Mouse (Mus musculus) ES-E14 (cell line): ENCODE data around the gene Klri1. TPM values are rescaled to one million over a fixed set of nuclear protein-coding genes. Genes with fewer than 3 reads are reported as not detected.

Experiments used
- DNase-seq: peaks from one replicate; pipeline ENCODE4 v3.0.0-alpha.2; 2013; ENCODE audit warnings: low read depth, low spot score
- H3K27ac ChIP-seq: 2 replicates; pipeline ENCODE4 v1.5.1; 2012; ENCODE audit warnings: low read depth, mild to moderate bottlenecking, low read length, moderate library complexity, mixed read lengths; ENCODE audit not compliant: poor library complexity, insufficient read depth, severe bottlenecking
- H3K36me3 ChIP-seq: 2 replicates; pipeline ENCODE4 v1.6.1; 2012; ENCODE audit warnings: mild to moderate bottlenecking, low read length, moderate library complexity, mixed read lengths; ENCODE audit not compliant: control insufficient read depth, poor library complexity, insufficient read depth, severe bottlenecking
- H3K4me1 ChIP-seq, 2 experiments: fragments of 150-350 bp in 1 of 2; sonication (generic) in 1 of 2; 2 replicates each; pipeline ENCODE4 v1.6.1; 2012; ENCODE audit warnings: low read length in 2 of 2, mild to moderate bottlenecking in 1 of 2, mixed read lengths in 1 of 2; ENCODE audit not compliant: control insufficient read depth in 2 of 2, insufficient read depth in 2 of 2, poor library complexity in 1 of 2
- H3K4me3 ChIP-seq, 2 experiments: fragments of 150-350 bp in 1 of 2; sonication (generic) in 1 of 2; 2 replicates each; pipeline ENCODE4 v1.5.1; 2012; ENCODE audit warnings: low read length in 2 of 2, low read depth in 1 of 2, mild to moderate bottlenecking in 1 of 2, mixed read lengths in 1 of 2; ENCODE audit not compliant: insufficient read depth in 1 of 2, poor library complexity in 1 of 2, severe bottlenecking in 1 of 2
- H3K9ac ChIP-seq: 2 replicates; pipeline ENCODE4 v1.6.1; 2012; ENCODE audit warnings: low read depth, mild to moderate bottlenecking, low read length, mixed read lengths; ENCODE audit not compliant: poor library complexity, insufficient read depth, severe bottlenecking
- H3K9me3 ChIP-seq: fragments of 150-350 bp; sonication (generic); 2 replicates; pipeline ENCODE4 v1.6.1; 2012; ENCODE audit warnings: low read depth, mild to moderate bottlenecking, low read length; ENCODE audit not compliant: control insufficient read depth, insufficient read depth
- CHD2 ChIP-seq: IDR thresholded peaks from 2 replicates; pipeline ENCODE4 v1.6.1; 2014; ENCODE audit warnings: mild to moderate bottlenecking, low read depth, low read length, inconsistent platforms
- HCFC1 ChIP-seq: IDR thresholded peaks from 2 replicates; pipeline ENCODE4 v1.6.1; 2012; ENCODE audit warnings: low read length, inconsistent platforms, borderline replicate concordance; ENCODE audit not compliant: insufficient read depth
- MAFK ChIP-seq: IDR thresholded peaks from 2 replicates; pipeline ENCODE4 v1.6.1; 2014; ENCODE audit warnings: mild to moderate bottlenecking, low read depth, low read length, inconsistent platforms; ENCODE audit not compliant: insufficient read depth
- ZC3H11A ChIP-seq: IDR thresholded peaks from 2 replicates; pipeline ENCODE4 v1.6.1; 2012; ENCODE audit warnings: low read depth, mild to moderate bottlenecking, inconsistent platforms, low read length, borderline replicate concordance
- ZNF384 ChIP-seq: IDR thresholded peaks from 2 replicates; pipeline ENCODE4 v1.6.1; 2012; ENCODE audit warnings: low read depth, low read length, inconsistent platforms
- in situ Hi-C, 2 experiments: fragments of 600-800 bp; cut with MboI; formaldehyde crosslinking; loops; one replicate each; pipeline ENCODE4 v1.15.1; 2025; ENCODE audit warnings: low sequenced_read_pairs in 2 of 2, inconsistent platforms in 1 of 2; ENCODE audit not compliant: unreplicated experiment in 2 of 2
- total RNA-seq: library from RNA; depleted of rRNA; stranded (reverse); fragments of 300-350 nt; gene quantifications from 2 replicates; pipeline ENCODE4 v1.2.3, GENCODE M21; 2012; rRNA removed

Klri1 gene
- not detected in 2 replicates for total RNA-seq

DNA sequence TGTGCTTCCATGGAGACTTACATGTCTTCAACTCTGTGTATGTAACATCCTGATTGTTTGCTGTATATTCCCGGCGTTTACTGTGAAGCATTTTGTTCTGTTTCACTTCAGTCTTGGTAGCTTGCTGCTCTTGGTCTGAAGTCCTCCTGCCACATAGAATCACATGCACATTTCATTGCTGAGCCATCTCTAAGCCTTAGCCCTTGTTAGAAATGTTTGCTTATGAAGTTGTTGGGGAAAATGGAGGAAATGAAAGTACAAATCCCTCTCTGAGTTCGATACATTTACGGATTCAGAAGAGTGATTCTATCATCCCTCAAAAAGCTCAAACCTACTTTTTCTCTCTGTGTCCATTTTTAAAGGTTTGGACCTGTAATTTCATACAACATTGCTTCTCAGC lies at the start of gene Klri1:
Gene Klri1, minus strand, starts transcription at position 101 of the 400 bp plus-strand sequence.
- H3K36me3 ChIP-seq, result no peaks in the 10 kb centered on the region
- no peak within 1 kb of the TSS for H3K9ac ChIP-seq
- H3K27ac ChIP-seq, result no peak within 1 kb of the TSS
- no peak within 1 kb of the TSS for H3K4me3 ChIP-seq
- in situ Hi-C loops, result no loop called here
- TF ChIP-seq CHD2, result no peak
- DNase-seq, result no peak
- no peaks in the 10 kb centered on the region for H3K9me3 ChIP-seq
- no peaks in the 10 kb centered on the region for H3K4me1 ChIP-seq

DNA sequence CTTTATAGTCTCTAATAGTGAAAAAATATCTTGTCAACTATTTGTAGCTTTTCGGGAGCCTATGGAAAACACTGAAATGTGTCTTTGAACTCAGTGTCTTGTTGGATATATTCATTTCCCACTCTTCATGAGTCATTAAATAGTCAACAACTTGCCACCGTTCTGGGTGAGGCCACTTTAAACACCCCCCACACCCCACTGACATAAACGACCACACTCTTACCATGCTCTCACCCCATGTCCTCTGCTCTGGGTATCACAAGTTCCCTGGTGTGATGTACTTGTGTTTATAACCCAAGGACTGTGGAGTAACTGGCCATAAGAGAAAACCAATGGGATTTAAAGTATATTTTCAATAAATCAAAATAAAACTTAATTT lies 30.7 kb upstream of the Klri1 start:
- no peak for DNase-seq
- TF ChIP-seq HCFC1 (no peak), ZNF384 (no peak), CHD2 (no peak), ZC3H11A (no peak), MAFK (no peak)
- in situ Hi-C loops, result no loop called here
- no peak overlapping the region for H3K27ac ChIP-seq
- H3K36me3 ChIP-seq, result no peaks in the 10 kb centered on the region
- no peaks in the 10 kb centered on the region for H3K9me3 ChIP-seq
- H3K4me1 ChIP-seq, result no peaks in the 10 kb centered on the region
- H3K4me3 ChIP-seq, result no peak overlapping the region
- H3K9ac ChIP-seq, result no peak overlapping the region

DNA sequence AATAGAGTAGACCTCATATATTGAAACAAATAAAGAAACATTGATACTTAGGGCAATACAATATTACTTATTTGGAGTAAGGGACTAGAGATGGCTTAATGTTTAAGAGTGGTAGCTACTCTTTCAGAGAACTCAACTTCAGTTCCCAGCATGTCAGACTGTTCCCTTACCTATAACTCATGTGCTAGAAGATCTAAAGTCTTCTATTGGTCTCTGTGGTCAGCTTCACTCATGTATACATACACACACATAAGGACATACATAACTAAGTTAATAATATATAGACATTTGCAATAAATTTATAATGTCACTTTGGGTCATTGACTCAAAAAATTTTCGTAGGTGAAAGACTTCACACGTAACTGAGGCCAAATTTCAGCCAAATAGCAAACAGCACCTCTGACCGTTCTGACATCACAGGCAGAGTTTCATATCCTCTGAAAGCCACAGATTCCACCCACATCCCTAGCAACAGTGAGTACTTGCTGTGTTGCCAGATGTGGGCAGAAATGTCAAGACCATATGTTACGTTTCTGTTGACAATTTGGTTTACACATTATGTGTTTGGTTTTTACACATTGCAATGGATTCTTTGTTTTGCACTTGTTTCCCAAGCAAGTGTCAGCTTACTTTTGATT lies 30.2 kb upstream of the Klri1 start:
- Histone ChIP-seq H3K9me3 (no peaks in the 10 kb centered on the region), H3K27ac (no peak overlapping the region), H3K9ac (no peak overlapping the region), H3K36me3 (no peaks in the 10 kb centered on the region), H3K4me1 (no peaks in the 10 kb centered on the region), H3K4me3 (no peak overlapping the region)
- TF ChIP-seq ZNF384 (no peak), CHD2 (no peak), ZC3H11A (no peak), MAFK (no peak), HCFC1 (no peak)
- in situ Hi-C loops, result no loop called here
- DNase-seq, result no peak

DNA sequence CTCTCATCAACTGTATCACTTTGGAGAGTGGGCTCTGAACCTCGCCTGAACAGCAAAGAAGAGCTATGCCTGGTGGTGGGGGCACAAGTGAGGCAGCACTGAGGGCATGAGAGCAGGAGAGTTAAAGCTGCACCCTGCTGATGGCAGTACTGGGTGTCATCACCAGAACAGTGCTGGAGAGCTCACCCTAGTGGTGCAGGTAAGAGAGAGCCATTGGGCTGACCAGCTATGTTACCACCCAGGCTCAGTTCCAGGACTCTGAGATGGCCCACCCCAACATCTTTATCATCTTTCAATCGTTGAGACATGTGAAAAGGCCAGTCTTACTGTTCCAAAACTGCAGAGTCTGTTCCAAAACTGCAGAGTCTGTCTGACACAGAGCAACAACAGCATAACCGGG lies 29.2 kb upstream of the Klri1 start:
- no peak for DNase-seq
- Histone ChIP-seq H3K9ac (no peak overlapping the region), H3K4me3 (no peak overlapping the region), H3K27ac (no peak overlapping the region), H3K4me1 (no peaks in the 10 kb centered on the region), H3K36me3 (no peaks in the 10 kb centered on the region), H3K9me3 (no peaks in the 10 kb centered on the region)
- in situ Hi-C loops, result no loop called here
- TF ChIP-seq ZC3H11A (no peak), ZNF384 (no peak), CHD2 (no peak), MAFK (no peak), HCFC1 (no peak)

DNA sequence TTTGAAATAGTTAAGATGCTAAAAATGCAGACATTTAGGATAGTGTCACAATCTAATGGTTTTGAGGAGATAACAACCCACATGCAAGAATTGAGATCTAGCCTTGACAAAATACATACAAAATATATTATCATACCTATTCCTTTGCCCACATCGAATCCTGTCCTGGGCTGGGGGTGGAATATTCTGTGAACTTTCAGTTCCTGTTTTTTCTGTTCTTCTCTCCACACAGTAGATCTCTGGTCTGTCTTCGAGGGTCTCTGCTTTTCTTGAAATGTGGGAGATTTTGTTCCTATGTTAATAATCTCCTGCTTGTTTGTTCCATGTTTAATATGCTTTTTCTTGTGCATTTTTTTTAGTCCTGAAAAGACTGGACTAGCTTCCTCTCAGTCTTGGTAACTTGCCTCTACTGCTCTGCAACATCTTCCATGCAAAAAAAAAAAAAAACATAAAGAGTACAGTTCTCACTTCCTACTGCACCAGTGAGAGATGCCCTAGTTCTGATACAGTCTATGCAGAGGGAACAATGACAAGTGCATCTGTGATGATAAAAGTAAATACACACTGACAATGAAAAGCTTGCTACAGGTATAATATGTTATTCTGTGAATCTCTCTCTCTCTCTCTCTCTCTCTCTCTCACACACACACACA lies 23.3 kb upstream of the Klri1 start, which contains the start of gene Klri2:
Gene Klri2, minus strand, starts transcription at position 416 of the 653 bp plus-strand sequence.
- no peak for DNase-seq
- in situ Hi-C loops, result no loop called here
- TF ChIP-seq HCFC1, result no peak
- TF ChIP-seq MAFK, result no peak
- no peak for TF ChIP-seq CHD2
- TF ChIP-seq ZNF384, result no peak
- TF ChIP-seq ZC3H11A, result no peak
- Histone ChIP-seq H3K36me3 (no peaks in the 10 kb centered on the region), H3K4me3 (no peak within 1 kb of the TSS), H3K27ac (no peak within 1 kb of the TSS), H3K4me1 (no peaks in the 10 kb centered on the region), H3K9me3 (no peaks in the 10 kb centered on the region), H3K9ac (no peak within 1 kb of the TSS)
